Mouse (Mus musculus) neural tube, embryonic 15.5 days (tissue): ENCODE measurements around the gene Sgsh. TPM values are rescaled to one million over a fixed set of nuclear protein-coding genes. Genes with fewer than 3 reads are reported as not detected.
"Not testable (repeated sequence)": the region's sequence is repeated elsewhere in the genome, so short reads cannot be mapped to it uniquely, and the experiment has no call there.

ENCODE experiments used
- ATAC-seq: fragments of 200-750 bp; cut with Nextera tagmentation; 2 replicates; pipeline ENCODE4 v1.8.0; 2017; ENCODE audit warnings: mild to moderate bottlenecking, moderate TSS enrichment, moderate library complexity; ENCODE audit not compliant: low FRiP score
- H3K27ac ChIP-seq: fragments of 300-500 bp; sonication (generic); replicated peaks from 2 replicates; pipeline ENCODE4 v1.5.1; 2015; ENCODE audit warnings: mild to moderate bottlenecking, inconsistent platforms
- H3K27me3 ChIP-seq: fragments of 300-500 bp; sonication (generic); replicated peaks from 2 replicates; pipeline ENCODE4 v1.6.1; 2015; ENCODE audit warnings: inconsistent platforms
- H3K36me3 ChIP-seq: fragments of 300-500 bp; sonication (generic); 2 replicates; pipeline ENCODE4 v1.6.1; 2015; ENCODE audit warnings: inconsistent platforms
- H3K4me1 ChIP-seq: fragments of 300-500 bp; sonication (generic); 2 replicates; pipeline ENCODE4 v1.6.1; 2015; ENCODE audit warnings: inconsistent platforms
- H3K4me2 ChIP-seq: fragments of 300-500 bp; sonication (generic); 2 replicates; pipeline ENCODE4 v1.6.1; 2015; ENCODE audit warnings: inconsistent platforms, mild to moderate bottlenecking, moderate library complexity
- H3K4me3 ChIP-seq: fragments of 300-500 bp; sonication (generic); replicated peaks from 2 replicates; pipeline ENCODE4 v1.5.1; 2015; ENCODE audit warnings: mild to moderate bottlenecking, inconsistent platforms
- H3K9ac ChIP-seq: fragments of 300-500 bp; sonication (generic); replicated peaks from 2 replicates; pipeline ENCODE4 v1.6.1; 2015; ENCODE audit warnings: mild to moderate bottlenecking, inconsistent platforms
- H3K9me3 ChIP-seq: fragments of 300-500 bp; sonication (generic); replicated peaks from 2 replicates; pipeline ENCODE4 v1.6.1; 2016; ENCODE audit warnings: inconsistent platforms
- WGBS: fragments of 180-500 bp; shearing (Covaris S2); methylation state at CpG from one replicate; pipeline ENCODE4 v1.1.7; 2015; ENCODE audit warnings: mixed read lengths; 5-methylcytosine and 5-hydroxymethylcytosine counted together
- polyA plus RNA-seq: library from polyadenylated mRNA; unstranded; fragments of >200 nt; fragmentation: Nextera tagmentation; extraction: Ambion mirVana; gene quantifications from 2 replicates; pipeline ENCODE4 v1.2.1, GENCODE M21; 2015

Gene Sgsh
- polyA plus RNA-seq, 1 experiment from 2014 or later, result 4.7 TPM

DNA sequence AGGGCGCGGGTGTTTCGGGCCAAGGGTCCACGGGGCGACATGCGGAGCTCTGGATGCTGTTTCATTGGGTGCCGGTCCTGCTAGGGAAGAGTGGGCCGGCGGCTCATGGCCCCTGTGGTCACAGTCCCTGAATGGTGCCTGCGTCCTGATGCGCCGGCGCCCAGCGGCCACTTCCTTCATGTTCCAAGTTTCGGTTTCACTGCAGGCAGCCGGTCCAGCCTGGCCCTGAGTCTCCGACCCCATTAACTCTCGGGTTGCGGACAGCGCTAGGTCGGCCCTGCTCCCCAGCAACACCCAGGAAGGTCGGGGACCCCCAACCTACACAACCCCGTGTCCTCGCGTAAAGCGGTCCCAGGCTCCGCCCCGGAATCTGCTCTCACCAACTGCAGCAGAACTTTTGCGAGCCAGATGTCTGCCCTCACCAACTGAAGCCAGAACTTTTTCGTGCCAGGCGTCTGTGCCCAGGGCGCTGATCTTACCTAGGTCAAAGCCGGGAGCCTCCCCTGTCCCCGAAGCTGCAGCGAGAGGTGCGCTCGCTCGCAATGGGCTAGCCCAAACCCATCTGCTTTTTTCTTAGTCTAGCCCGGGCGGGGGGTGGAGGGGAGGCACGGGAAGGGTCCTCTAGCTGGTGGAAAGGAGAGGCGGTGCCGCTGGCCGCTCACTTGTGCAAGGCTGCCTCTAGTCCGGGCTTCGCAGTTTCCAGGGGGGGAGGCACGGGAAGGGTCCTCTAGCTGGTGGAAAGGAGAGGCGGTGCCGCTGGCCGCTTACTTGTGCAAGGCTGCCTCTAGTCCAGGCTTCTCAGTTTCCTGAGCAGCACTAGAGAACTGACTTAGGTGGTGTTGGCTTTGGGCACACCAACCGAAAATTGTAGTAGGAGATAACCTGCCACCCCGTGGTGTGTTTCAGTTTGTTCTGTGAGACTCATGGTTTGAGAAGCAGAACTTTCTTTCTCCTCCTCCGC is 35.2 kb upstream of the Sgsh start:
- peak; percentile 50; the same call in 1 of the 2 replicates for ATAC-seq
- peak overlapping the region; percentile 64 for H3K27ac ChIP-seq
- peaks cover 74% of the 10 kb centered on the region for H3K27me3 ChIP-seq
- peak overlapping the region; percentile 56 for H3K4me3 ChIP-seq
- no peaks in the 10 kb centered on the region for H3K36me3 ChIP-seq
- H3K9me3 ChIP-seq, result no peaks in the 10 kb centered on the region
- peak overlapping the region; percentile 60 for H3K9ac ChIP-seq
- H3K4me1 ChIP-seq, result peaks cover 27% of the 10 kb centered on the region
- WGBS, result 2% methylated on average over 53 of the region's 53 CpGs
- peak overlapping the region; percentile 98 for H3K4me2 ChIP-seq

DNA sequence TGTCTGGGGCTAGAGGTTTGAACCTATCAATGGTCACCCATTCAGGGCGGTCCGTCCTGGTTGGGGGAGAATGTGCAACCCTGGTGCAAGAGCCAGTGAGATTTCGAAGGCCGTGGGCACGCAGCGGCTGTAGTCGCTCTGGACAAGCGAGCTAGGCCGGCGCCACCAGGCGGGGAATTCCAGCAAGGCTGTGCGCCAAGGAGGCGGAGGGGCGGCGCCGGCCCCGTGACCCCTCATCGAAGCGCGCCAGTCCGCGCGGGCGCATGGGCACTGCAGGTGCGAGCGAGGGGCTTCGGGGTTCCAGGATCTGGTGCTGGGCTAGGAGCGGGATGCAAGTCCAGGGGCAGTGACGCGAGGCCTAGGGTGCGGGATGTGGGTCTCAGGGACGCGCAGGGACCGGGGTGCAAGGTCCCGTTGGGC is 34.5 kb upstream of the Sgsh start:
- H3K4me1 ChIP-seq, result peaks cover 27% of the 10 kb centered on the region
- H3K9ac ChIP-seq, result peak overlapping the region; percentile 60
- H3K4me2 ChIP-seq, result peak overlapping the region; percentile 98
- H3K36me3 ChIP-seq, result no peaks in the 10 kb centered on the region
- ATAC-seq, result peak; percentile 50
- H3K9me3 ChIP-seq, result no peaks in the 10 kb centered on the region
- H3K4me3 ChIP-seq, result peak overlapping the region; percentile 56
- H3K27me3 ChIP-seq, result peaks cover 67% of the 10 kb centered on the region
- H3K27ac ChIP-seq, result peak overlapping the region; percentile 64
- WGBS, result under 1% methylated on average over 35 of the region's 35 CpGs

DNA sequence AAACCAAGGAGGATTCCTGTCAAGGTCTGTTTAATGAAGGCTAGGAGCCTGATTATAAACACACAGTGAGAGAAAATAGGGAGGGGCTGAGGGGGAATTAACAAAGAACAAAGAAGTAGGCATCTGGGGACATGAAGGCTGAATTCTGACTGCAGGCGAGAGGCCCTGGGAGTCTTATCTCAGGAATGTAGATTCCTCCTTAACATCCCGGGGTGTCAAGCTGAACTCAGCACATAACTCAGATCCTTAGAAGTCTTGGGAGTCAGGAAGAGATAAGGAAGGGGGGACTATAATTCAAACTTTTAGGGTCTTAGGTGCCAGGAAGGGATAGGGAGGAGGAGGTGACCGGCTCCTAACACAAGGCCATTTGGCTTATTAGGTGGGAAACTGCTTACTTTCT is 31.9 kb upstream of the Sgsh start:
- H3K27me3 ChIP-seq, result peaks cover 43% of the 10 kb centered on the region
- peaks cover 18% of the 10 kb centered on the region for H3K4me1 ChIP-seq
- H3K4me2 ChIP-seq, ATAC-seq, H3K4me3 ChIP-seq, H3K36me3 ChIP-seq, H3K9me3 ChIP-seq, H3K9ac ChIP-seq, H3K27ac ChIP-seq: not testable (repeated sequence)
- WGBS, result 29% methylated on average over 3 of the region's 3 CpGs

DNA sequence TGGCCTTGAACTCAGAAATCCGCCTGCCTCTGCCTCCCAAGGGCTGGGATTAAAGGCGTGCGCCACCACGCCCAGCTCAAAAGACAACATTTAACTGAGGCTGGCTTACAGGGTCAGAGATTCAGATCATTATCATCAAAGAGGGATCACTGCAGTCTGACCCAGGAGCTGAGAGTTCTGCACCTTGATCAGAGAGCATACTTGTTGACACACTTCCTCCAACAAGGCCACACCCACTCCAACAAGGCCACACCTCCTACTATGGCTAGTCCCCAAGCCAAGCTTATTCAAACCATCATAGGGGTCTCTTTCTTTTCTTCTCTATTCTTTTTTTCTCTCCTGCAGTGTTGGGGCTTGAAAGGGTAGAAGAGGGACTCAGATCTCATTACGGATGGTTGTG is 31.0 kb upstream of the Sgsh start:
- no peak overlapping the region for H3K9ac ChIP-seq
- H3K36me3 ChIP-seq, result no peaks in the 10 kb centered on the region
- no peak overlapping the region for H3K27ac ChIP-seq
- H3K4me3 ChIP-seq, result no peak overlapping the region
- peaks cover 15% of the 10 kb centered on the region for H3K4me1 ChIP-seq
- 95% methylated on average over 5 of the region's 5 CpGs for WGBS
- H3K27me3 ChIP-seq, result peaks cover 34% of the 10 kb centered on the region
- ATAC-seq, result no peak
- no peak overlapping the region for H3K4me2 ChIP-seq
- H3K9me3 ChIP-seq, result no peaks in the 10 kb centered on the region

DNA sequence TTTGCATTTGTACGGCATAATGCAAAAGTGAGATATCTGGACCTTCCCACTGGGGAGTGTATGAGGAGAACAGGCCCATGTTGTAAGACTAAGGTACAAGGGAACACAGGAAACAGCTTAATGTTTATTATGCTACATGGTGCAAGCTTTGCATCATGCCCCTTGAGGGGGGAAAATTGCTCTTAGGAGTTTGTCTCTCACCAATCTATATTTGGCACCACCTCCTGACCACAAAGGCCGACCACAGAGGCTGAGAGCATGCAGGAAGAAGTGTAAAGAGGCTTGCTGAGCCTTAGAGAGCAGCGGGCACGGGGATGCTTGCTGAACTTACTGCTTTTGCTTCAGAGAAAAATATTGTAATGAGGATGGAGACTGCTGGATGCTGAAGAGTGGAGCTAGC is 29.6 kb upstream of the Sgsh start:
- Histone ChIP-seq H3K9ac (no peak overlapping the region), H3K36me3 (no peaks in the 10 kb centered on the region), H3K4me2 (no peak overlapping the region), H3K27me3 (peaks cover 20% of the 10 kb centered on the region), H3K4me1 (peaks cover 4% of the 10 kb centered on the region), H3K9me3 (no peaks in the 10 kb centered on the region), H3K4me3 (no peak overlapping the region), H3K27ac (no peak overlapping the region)
- ATAC-seq, result no peak
- WGBS, result 82% methylated on average over 4 of the region's 4 CpGs

DNA sequence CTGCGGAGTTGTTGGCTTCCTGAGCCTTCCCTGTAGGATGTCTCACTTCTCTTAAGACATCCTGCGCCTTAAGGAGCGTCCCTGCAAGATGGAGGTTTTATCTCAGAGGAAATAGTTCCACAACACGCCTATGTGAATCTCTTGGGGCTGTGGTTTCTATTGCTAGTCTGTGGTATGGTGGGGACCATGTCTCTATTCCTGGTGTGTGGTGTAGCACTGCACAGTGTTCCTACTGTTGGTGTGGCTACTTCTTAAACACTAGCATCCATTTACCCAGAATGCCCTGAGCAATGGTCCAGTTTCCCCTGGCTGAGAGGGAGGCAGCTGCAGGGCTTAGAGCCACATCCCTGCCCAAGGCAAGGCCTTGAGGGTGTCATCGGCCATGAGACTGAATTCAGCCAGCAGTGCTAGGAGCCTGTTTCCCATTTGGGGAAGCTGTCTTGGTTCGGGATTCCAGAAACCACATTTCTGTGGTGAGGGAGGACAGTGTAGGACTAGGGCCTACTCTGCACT is 27.1 kb upstream of the Sgsh start:
- ATAC-seq, result no peak
- H3K4me3 ChIP-seq, result no peak overlapping the region
- H3K36me3 ChIP-seq, result 0 out of 2 replicates have a peak, but pooled peaks cover 3% of the 10 kb centered on the region
- no peak overlapping the region for H3K9ac ChIP-seq
- WGBS, result 78% methylated on average over 6 of the region's 6 CpGs
- H3K9me3 ChIP-seq, result no peaks in the 10 kb centered on the region
- no peak overlapping the region for H3K4me2 ChIP-seq
- H3K27me3 ChIP-seq, result no peaks in the 10 kb centered on the region
- H3K4me1 ChIP-seq, result no peaks in the 10 kb centered on the region
- no peak overlapping the region for H3K27ac ChIP-seq

DNA sequence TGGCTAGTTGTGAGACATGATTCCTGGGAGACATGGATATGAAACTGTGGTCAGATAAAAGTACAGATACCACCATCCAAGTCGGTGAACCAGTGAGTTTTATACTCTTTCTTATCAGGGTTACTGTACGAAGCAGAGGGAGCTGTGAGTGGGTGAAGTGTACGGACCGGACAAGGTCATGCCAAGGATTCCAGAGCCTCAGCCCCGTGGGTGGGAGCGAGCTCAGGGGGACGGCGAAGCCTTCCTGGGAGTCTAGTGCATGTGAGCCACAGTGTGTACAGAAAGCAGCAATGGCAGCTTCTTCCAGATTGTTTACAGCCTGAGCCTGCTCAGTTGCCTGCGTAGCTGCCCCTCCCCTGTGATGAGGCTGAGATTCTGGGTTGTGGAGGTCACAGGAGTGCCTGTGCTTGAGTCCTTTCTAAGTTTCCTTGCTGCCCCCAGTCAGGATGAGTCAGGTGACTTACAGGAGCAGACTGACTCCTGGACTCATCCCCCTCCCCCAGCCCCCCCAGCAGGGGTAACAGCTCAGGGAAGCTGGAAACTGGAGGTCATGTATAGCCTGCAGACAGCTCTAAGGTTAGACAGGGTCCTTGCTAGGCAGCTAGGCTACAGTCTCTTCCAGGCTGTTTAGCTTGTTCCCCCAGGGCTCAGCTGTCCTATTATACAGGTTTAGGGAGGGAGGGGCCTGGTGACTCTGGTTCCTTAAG is 26.4 kb upstream of the Sgsh start:
- H3K9ac ChIP-seq, result no peak overlapping the region

DNA sequence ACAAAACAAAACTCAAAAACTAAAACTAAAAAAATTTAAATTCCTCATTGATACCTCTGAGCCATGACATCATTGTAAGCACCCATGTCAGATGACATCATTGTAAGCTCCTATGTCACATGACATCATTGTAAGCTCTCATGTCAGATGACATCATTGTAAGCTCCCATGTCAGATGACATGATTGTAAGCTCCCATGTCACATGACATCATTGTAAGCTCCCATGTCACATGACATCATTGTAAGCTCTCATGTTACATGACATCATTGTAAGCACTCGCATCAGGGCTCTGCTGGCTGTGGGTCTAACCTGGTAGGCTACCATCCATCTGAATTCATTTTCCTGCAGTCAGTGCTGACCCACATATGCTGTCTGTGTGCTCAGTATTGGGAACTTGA is 23.2 kb upstream of the Sgsh start:
- Histone ChIP-seq H3K27ac (no peak overlapping the region), H3K4me2 (no peak overlapping the region), H3K27me3 (no peaks in the 10 kb centered on the region), H3K9me3 (no peaks in the 10 kb centered on the region), H3K9ac (no peak overlapping the region), H3K36me3 (0 out of 2 replicates have a peak, but pooled peaks cover 5% of the 10 kb centered on the region), H3K4me3 (no peak overlapping the region), H3K4me1 (no peaks in the 10 kb centered on the region)
- WGBS, result 96% methylated on average over 1 of the region's 1 CpGs
- no peak for ATAC-seq

More for the DNA sequence above, 26.4 kb upstream of the Sgsh start:
- no peak for ATAC-seq
- Histone ChIP-seq H3K4me2 (no peak overlapping the region), H3K4me1 (no peaks in the 10 kb centered on the region), H3K4me3 (no peak overlapping the region), H3K36me3 (0 out of 2 replicates have a peak, but pooled peaks cover 5% of the 10 kb centered on the region), H3K27me3 (no peaks in the 10 kb centered on the region), H3K27ac (no peak overlapping the region), H3K9me3 (no peaks in the 10 kb centered on the region)
- 92% methylated on average over 9 of the region's 9 CpGs for WGBS

DNA sequence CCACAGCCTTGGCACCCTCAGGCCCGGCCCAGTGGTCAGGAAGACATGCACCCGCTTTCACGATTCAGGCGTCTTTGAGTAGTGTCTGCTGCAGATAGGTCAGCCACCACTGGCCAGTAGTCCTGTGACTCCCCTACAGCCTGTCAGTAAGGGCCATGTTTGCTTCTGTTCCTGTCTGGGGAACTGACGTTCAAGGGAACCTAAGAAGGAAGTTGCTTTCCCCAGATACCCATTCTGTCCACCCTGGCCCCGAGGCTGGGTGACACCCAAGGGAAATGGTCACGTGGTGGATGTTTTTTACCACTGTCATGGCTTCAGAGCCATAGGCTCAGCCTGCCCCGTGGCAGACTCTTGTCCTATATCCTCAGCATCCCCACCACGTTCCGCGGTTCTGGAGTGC is 22.0 kb upstream of the Sgsh start:
- H3K4me3 ChIP-seq, result no peak overlapping the region
- WGBS, result 93% methylated on average over 11 of the region's 11 CpGs

DNA sequence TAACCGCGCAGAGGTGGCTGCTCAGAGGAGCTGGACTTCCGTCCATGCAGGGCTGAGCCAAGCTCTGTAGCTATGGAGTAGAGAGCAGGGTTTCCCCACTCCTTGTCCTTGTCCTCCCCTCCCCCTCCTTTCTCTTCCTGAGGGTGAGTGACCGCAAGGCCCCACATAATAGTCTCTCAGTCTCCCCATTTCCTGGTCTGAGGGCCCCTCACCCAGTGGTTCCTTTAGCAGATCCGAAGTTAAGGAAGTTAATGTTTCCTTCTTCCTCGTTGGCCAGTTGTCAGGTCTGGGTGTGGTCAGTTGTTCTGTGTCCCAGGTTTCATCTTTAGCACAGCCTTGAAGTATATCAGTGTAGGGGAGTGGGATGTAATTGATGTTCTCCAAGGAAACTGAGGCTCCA is 20.1 kb upstream of the Sgsh start:
- Histone ChIP-seq H3K9ac (no peak overlapping the region), H3K27ac (no peak overlapping the region), H3K4me3 (no peak overlapping the region), H3K9me3 (no peaks in the 10 kb centered on the region), H3K4me2 (no peak overlapping the region), H3K4me1 (no peaks in the 10 kb centered on the region), H3K27me3 (no peaks in the 10 kb centered on the region), H3K36me3 (0 out of 2 replicates have a peak, but pooled peaks cover 5% of the 10 kb centered on the region)
- ATAC-seq, result no peak
- WGBS, result 80% methylated on average over 6 of the region's 6 CpGs

More for the DNA sequence above, 22.0 kb upstream of the Sgsh start:
- no peaks in the 10 kb centered on the region for H3K27me3 ChIP-seq
- ATAC-seq, result no peak
- H3K4me2 ChIP-seq, result no peak overlapping the region
- no peak overlapping the region for H3K9ac ChIP-seq
- H3K4me1 ChIP-seq, result no peaks in the 10 kb centered on the region
- no peak overlapping the region for H3K27ac ChIP-seq
- H3K9me3 ChIP-seq, result no peaks in the 10 kb centered on the region
- H3K36me3 ChIP-seq, result 0 out of 2 replicates have a peak, but pooled peaks cover 5% of the 10 kb centered on the region

DNA sequence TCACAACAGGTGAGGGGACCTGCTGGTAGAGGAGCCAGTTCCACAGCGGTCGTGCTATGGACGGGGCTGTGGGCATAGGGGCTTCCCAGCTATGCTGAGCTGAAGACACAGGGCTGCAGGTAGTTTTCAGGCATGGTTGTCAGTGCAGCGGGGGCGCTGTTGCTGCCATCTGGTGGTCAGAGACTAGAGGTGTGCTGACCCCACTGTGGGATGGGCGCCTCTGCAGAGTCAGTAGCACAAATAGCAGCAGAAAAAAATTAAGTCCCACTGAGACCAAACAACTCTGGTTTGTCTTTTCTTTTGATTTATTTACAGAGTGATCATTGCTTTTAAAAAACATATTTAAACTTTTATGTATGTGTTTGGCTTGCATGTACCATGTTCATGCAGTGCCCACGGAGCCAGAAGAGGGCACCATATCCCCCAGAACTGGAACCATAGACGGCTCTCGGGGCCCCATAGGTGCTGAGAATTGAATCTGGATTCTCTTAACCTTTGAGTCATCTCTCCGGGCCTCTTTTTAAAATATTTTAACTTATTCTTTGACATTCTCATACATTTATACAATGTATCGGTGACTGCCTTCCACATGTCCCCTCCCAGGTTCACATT is 8.3 kb upstream of the Sgsh start:
- Histone ChIP-seq H3K9ac (no peak overlapping the region), H3K9me3 (no peaks in the 10 kb centered on the region), H3K4me1 (peaks cover 8% of the 10 kb centered on the region), H3K4me3 (peak overlapping the region; percentile 25), H3K4me2 (peak overlapping the region; percentile 52), H3K27me3 (no peaks in the 10 kb centered on the region), H3K27ac (no peak overlapping the region), H3K36me3 (no peaks in the 10 kb centered on the region)
- ATAC-seq, result peak; percentile 91
- WGBS, result 28% methylated on average over 11 of the region's 11 CpGs
